Mouse (Mus musculus) mesoderm, embryonic 11.5 days (tissue): ENCODE measurements around the gene Mrps22.

Experiments used
- DNase-seq: peaks from one replicate; pipeline ENCODE4 v3.0.0-alpha.2; 2012; ENCODE audit warnings: low read depth, low spot score

Mrps22 gene

GRCm38 (mm10) chr9:98601156-98601836, at the start of gene Mrps22:
Gene Mrps22 (minus strand): TSS chr9:98601660.
- peak; percentile 89 for DNase-seq

GRCm38 (mm10) chr9:98650547-98650946, 49.1 kb upstream of the Mrps22 start:
- no peak for DNase-seq

DNA sequence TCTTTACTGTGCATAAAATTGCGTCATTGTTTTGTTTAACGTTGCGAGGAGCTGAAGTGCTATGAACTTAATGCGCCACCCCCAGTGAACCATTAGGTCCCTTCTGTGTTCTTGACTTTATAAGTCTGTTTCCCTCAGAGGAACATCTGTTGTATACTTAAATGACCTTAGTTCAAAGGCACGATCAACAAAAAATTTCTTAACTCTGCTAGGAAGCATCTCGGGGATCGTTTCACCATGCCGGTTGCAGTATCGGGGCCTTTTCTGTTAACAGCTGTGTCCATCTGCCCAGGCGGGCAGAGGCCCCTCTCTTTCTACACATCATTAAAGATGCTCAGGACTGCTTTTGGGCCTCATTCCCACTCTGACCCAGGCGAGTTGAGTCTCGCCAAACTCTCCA, 46.0 kb upstream of the Mrps22 start:
- DNase-seq: no peak

- peak; percentile 86 for DNase-seq
Measured at GRCm38 (mm10) chr9:98645750-98646149, 44.3 kb upstream of the Mrps22 start.

- DNase-seq: no peak
Measured at GRCm38 (mm10) chr9:98642126-98642525, 40.7 kb upstream of the Mrps22 start.

- no peak for DNase-seq
Measured at GRCm38 (mm10) chr9:98633287-98634162, 32.1 kb upstream of the Mrps22 start.

DNA sequence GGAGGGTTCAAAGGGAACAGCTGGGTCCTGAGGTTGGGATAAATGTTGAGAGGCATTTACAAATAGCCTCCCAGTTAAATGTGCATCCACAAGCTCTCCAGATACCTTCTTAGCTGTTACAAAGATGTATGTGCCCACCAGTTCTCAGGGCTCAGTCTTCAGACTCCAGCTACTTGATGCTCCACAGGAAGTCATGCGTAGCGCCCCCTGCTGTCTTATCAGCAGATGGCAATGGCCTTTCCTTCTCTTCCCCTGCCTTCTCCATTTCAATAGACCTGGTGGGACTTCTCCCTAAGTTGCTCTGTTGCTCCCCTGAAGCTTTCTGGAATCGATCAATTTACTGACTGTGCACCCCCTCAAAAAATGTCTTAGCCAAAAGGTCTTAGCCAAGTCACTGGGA, 27.0 kb upstream of the Mrps22 start:
- DNase-seq: peak; percentile 28

- no peak for DNase-seq
Measured at GRCm38 (mm10) chr9:98604896-98605295, 3.4 kb upstream of the Mrps22 start.

GRCm38 (mm10) chr9:98601837-98602359, 438 bp upstream of the Mrps22 start:
- no peak for DNase-seq

- DNase-seq: no peak
Measured at GRCm38 (mm10) chr9:98600094-98600493, 1.4 kb downstream of the Mrps22 start.

DNA sequence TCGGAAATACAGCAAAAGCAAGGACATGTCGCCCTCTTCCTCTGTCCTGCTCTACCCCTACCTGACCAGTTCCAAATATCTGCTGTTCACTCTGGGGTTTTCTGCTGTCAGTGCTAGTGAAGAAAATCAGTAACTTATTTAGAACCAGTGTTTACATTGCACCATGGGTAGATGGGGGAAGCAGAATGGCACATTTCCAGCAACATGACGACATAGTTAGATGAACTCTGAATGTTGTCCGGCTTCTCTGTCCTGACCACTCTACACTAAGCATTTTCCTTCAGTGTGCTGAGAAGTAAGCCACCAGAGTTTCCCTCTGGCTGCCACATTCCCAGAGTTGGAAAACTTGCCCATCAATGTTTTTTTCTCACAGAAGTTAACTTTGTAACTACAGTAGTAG, 17.6 kb downstream of the Mrps22 start:
- DNase-seq: no peak

DNA sequence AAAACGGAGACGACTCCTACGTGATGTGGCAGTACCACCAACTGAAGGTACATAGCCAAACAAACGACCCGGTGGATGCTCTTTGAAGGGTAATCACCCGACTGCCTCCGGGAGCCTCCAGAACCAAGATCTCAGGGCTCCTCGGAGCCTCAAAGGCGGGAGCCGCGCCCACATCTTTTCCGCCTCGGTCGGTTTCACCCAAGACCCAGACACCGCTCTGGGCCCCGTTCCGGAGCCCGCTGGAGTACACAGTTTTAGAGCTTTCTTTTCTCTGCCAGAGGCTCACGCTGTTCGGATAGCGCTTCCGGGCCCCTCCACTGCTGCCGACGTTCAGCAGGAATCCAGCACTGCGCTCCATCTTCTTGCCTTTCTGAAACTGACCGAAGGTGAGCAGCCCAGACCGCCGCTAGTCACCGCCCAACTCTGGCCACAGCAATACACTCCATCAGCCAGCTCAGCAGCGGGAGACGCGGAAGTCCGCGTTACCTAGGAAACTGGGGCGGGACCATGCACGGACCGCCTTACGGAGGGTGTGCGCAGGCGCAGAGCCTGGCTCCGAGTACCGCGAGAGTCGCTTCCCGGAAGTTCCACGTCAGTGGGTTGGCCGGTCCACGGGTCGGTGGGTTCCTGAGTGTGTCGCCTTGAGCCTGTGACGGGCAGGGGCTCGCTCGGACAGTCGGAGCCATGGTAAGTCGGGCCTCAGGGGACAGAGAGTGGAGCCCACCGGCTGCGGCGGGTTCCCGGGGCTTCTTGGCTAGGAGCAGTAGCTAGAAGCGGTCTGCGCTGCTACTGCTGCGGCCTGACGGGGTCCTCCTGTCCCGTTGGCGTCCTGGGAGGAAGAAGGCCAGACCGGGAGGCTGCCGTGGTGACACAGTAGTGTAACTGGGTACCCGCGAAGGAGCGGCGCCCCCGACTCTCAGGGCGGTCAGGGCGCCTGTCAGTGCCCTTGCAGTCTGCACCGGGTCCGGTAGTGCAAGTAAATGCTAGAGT, 38.0 kb downstream of the Mrps22 start, which contains the start of gene Copb2:
Copb2 (plus strand) TSS at position 585 of the 990 bp plus-strand sequence.
- DNase-seq: peak; percentile 99

- no peak for DNase-seq
Measured at GRCm38 (mm10) chr9:98544042-98544441, 57.4 kb downstream of the Mrps22 start.
